ENCODE assay signal across 9 mouse cellular contexts in genomic region chr10:121350357-121351065, GRCm38 (mm10). TPM values are rescaled to one million over a fixed set of nuclear protein-coding genes. Genes with fewer than 3 reads are reported as not detected.
DNase-seq lines count a peak whose midpoint lies in the region; ATAC-seq and TF ChIP-seq lines count a peak whose summit lies in the region.
"Had no signal": no experiment of that assay in that cellular context is flagged by ENCODE, and none has a peak within 500 bp of the region (broad histone marks: within the 10 kb centered on the region; RNA-seq: fewer than 3 reads in every experiment).

No protein-coding gene starts in this region.

- TF ChIP-seq POLR2A in cortical plate, adult 2 months (IDR thresholded peaks at IDR 0.05; ENCODE audit: extremely low read depth, insufficient read depth, low read length): no peak

- no peak overlapping the region for H3K27ac ChIP-seq in cortical plate, adult 2 months (ENCODE audit: insufficient read depth, low read length)
- H3K27ac ChIP-seq in limb, embryonic 12.5 days: no peak overlapping the region
- no peak overlapping the region for H3K27ac ChIP-seq in midbrain, embryonic 16.5 days (ENCODE audit: low read length)

- intact Hi-C loops in heart, postnatal 10 days (cut with DNase I): no loop called here

- H3K9ac ChIP-seq in limb, embryonic 12.5 days (replicated peaks): peak overlapping the region; percentile 58
- peak overlapping the region; percentile 59; the same call in 1 of the 2 replicates for H3K9ac ChIP-seq in midbrain, embryonic 16.5 days (ENCODE audit: low read depth, low read length)

- peak; percentile 52 to 62 for DNase-seq in lung, adult 18-20 months
- DNase-seq in lung, postnatal 25 days (ENCODE audit: low spot score): no peak
- peak; percentile 39 to 41 for DNase-seq in heart, postnatal 10 days
- DNase-seq in right cerebral cortex, postnatal 10 days (ENCODE audit: low spot score in 2 of 2): no peak
- no peak for DNase-seq in c-Kit-positive CD71-positive TER-119-positive erythroid progenitor cells, embryonic 14.5 days (ENCODE audit: low spot score)

- no peaks in the 10 kb centered on the region for H3K36me3 ChIP-seq in limb, embryonic 12.5 days
- no peaks in the 10 kb centered on the region for H3K36me3 ChIP-seq in midbrain, embryonic 16.5 days (ENCODE audit: control insufficient read depth, insufficient read depth, low read length)

- 0 out of 2 replicates have a peak, but pooled peaks have one; percentile 59 for ATAC-seq in limb, embryonic 12.5 days (ENCODE audit: insufficient number of reproducible peaks, insufficient read depth, low FRiP score, low TSS enrichment, low read depth)
- peak; percentile 56; the same call in 1 of the 2 replicates for ATAC-seq in midbrain, embryonic 16.5 days

- peak overlapping the region; percentile 32 for H3K4me3 ChIP-seq in cortical plate, adult 2 months (ENCODE audit: insufficient read depth, low read length)
- H3K4me3 ChIP-seq in limb, embryonic 12.5 days (replicated peaks): peak overlapping the region; percentile 54
- H3K4me3 ChIP-seq in midbrain, embryonic 16.5 days (ENCODE audit: low read depth, low read length): peak overlapping the region; percentile 48
- H3K4me3 ChIP-seq: myocyte had no signal

- H3K4me2 ChIP-seq in limb, embryonic 12.5 days: peak overlapping the region; percentile 91
- H3K4me2 ChIP-seq in midbrain, embryonic 16.5 days (ENCODE audit: low read length): peak overlapping the region; percentile 89

- H3K27me3 ChIP-seq in limb, embryonic 12.5 days: peaks cover 39% of the 10 kb centered on the region
- H3K27me3 ChIP-seq in midbrain, embryonic 16.5 days (ENCODE audit: control insufficient read depth, insufficient read depth, low read depth, low read length): peaks cover 22% of the 10 kb centered on the region

- H3K4me1 ChIP-seq in cortical plate, adult 2 months (ENCODE audit: control insufficient read depth, insufficient read depth, low read length): no peaks in the 10 kb centered on the region
- peaks cover 22% of the 10 kb centered on the region for H3K4me1 ChIP-seq in limb, embryonic 12.5 days (replicated peaks)
- H3K4me1 ChIP-seq in midbrain, embryonic 16.5 days (ENCODE audit: control insufficient read depth, insufficient read depth, low read length): peaks cover 12% of the 10 kb centered on the region

- H3K9me3 ChIP-seq in limb, embryonic 12.5 days: 0 out of 2 replicates have a peak, but pooled peaks cover 8% of the 10 kb centered on the region
- H3K9me3 ChIP-seq in midbrain, embryonic 16.5 days (replicated peaks; ENCODE audit: control insufficient read depth, low read length, poor library complexity, severe bottlenecking): no peaks in the 10 kb centered on the region

- no peak for TF ChIP-seq CTCF in cortical plate, adult 2 months (IDR thresholded peaks at IDR 0.05; ENCODE audit: extremely low read depth, insufficient read depth, low read length)

- WGBS in limb, embryonic 12.5 days: 2% methylated on average over 35 of the region's 35 CpGs
- 1% methylated on average over 34 of the region's 35 CpGs for WGBS in midbrain, embryonic 16.5 days

RNA-seq across cellular contexts. Expression of gene Tbc1d30, which starts 0.6 kb away (rescaled TPM):
- 48.6 and 49.1 TPM in 2 replicates for polyA plus RNA-seq in cortical plate, adult 2 months (2012; rRNA removed)
- total RNA-seq in heart, postnatal 10 days (2021): 1 to 10 TPM; 3.8 to 5.3 TPM
- 0.63 and 0.77 TPM in 2 replicates for polyA plus RNA-seq in limb, embryonic 12.5 days (2016; fragmentation: Nextera tagmentation; extraction: Ambion mirVana)
- polyA plus RNA-seq in midbrain, embryonic 16.5 days (2015; fragmentation: Nextera tagmentation; extraction: Ambion mirVana): 14.7 and 15.1 TPM in 2 replicates
- polyA plus RNA-seq: myocyte had no signal

RNA-seq across cellular contexts. Expression of gene Gns, which starts 14.4 kb away (rescaled TPM):
- 44.7 and 46.8 TPM in 2 replicates for polyA plus RNA-seq in cortical plate, adult 2 months (2012; rRNA removed)
- 10 to 100 TPM; 72.7 to 78.3 TPM for total RNA-seq in heart, postnatal 10 days (2021)
- 38.7 and 42.1 TPM in 2 replicates for polyA plus RNA-seq in limb, embryonic 12.5 days (2016; fragmentation: Nextera tagmentation; extraction: Ambion mirVana)
- polyA plus RNA-seq in midbrain, embryonic 16.5 days (2015; fragmentation: Nextera tagmentation; extraction: Ambion mirVana): 38.3 and 38.6 TPM in 2 replicates

Comparison
In these comparisons a context has a peak if more than half of its experiments do, and no peak if none do; other contexts are left out.
1. DNase-seq: peak in lung, adult 18-20 months (2 of 2) and heart, postnatal 10 days (2 of 2); none in lung, postnatal 25 days (single experiment), right cerebral cortex, postnatal 10 days (0 of 2) and c-Kit-positive CD71-positive TER-119-positive erythroid progenitor cells, embryonic 14.5 days (single experiment).
2. Peak in every context shown above with its lines, with median percentiles within 50 percentile points of each other: H3K4me3 ChIP-seq.